Mouse (Mus musculus): ENCODE results near the gene Myb.

DNA sequence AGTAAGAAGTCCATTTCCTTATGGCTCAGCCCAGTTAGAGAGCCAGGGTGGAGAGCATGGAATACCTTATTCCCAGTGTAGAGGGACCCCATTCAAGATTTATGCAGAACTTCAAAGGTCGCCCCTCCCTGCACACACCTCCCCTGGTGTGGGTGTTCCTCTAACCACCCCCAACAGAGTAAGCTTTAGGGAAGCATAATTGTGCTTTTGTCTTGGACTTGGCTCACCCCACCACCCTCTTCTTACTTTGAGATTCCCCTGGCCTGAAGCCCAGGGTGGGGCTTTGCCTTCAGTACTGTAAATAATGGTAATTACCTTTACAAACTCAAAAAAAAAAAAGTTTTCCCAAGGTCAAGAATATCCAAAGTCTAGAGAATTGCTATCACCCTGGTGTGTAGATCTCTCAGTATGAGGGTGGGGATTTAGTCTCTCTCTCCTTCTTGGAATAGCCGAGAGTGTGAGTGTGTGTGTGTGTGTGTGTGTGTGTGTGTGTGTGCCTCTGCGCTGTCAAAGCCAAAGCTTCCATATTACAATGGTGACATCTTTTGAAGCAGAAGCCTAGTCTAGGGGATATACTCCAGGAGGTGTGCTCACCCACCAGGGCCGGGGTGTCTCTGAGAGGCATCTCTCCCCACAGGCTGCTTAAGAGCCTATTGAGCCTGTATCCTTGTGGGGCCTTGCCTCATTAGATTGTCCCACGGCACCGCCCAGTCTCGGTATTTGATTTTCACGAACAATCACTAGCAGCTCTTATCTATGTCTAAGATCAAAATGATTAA lies 69.7 kb downstream of the Myb start:
- no peak for TF ChIP-seq CTCF (IDR thresholded peaks at IDR 0.05; ENCODE audit: borderline replicate concordance, insufficient read depth, low read depth, low read length)
- no peak for TF ChIP-seq POLR2A (IDR thresholded peaks at IDR 0.05; ENCODE audit: borderline replicate concordance, insufficient read depth, low read length)
